8 mouse cellular contexts compared by ENCODE assay signal in the genomic region with DNA sequence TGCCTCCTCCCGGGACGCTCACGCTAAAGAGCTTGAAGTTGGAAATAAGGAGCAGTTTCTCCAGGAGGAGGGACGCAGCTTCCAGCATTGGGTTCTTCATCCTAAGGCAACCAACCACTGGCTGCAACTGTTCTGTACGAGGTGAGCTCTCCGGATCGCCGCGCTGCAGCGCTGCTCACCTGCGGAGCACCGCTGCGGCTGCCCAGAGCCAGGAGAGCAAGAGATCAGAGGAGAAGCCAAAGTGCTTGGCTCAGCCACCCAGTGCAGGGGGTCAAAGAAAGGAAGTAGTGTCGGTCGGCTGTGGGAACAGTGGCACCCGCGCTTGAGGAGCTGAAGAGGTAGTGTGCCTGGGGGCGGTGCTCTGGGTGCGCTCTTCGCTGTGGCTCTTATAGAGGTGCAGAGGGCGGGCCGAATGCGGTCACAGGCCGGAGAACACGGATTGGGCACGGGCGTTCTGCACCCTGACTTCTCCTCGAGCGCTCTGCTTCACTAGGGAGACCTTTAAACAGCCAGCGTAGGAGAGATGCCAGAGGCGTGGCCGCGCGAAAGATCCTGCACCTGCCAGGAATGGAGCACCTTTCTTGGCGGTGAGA. TPM values are rescaled to one million over a fixed set of nuclear protein-coding genes. Genes with fewer than 3 reads are reported as not detected.
DNase-seq lines count a peak whose midpoint lies in the region; ATAC-seq and TF ChIP-seq lines count a peak whose summit lies in the region.

Gene Lrat (minus strand): TSS at position 361 of the 593 bp plus-strand sequence.

- H3K9me3 ChIP-seq in heart, embryonic 14.5 days (ENCODE audit: control insufficient read depth, low read length), result peaks cover 4% of the 10 kb centered on the region; the same call in 1 of the 2 replicates
- H3K9me3 ChIP-seq in kidney, postnatal 0 days (replicated peaks; ENCODE audit: low read length), result no peaks in the 10 kb centered on the region
- H3K9me3 ChIP-seq in stomach, embryonic 16.5 days (replicated peaks; ENCODE audit: control insufficient read depth, low read length), result no peaks in the 10 kb centered on the region

- H3K27me3 ChIP-seq in heart, embryonic 14.5 days (ENCODE audit: control insufficient read depth, insufficient read depth, low read length), result peaks cover 29% of the 10 kb centered on the region
- H3K27me3 ChIP-seq in kidney, postnatal 0 days (ENCODE audit: insufficient read depth, low read length), result peaks cover 18% of the 10 kb centered on the region
- H3K27me3 ChIP-seq in stomach, embryonic 16.5 days (ENCODE audit: control insufficient read depth, insufficient read depth, low read length), result peaks cover 23% of the 10 kb centered on the region

- peaks cover 0 to 11% of the 10 kb centered on the region in 2 experiments; a peak in 2 of 4 replicates for H3K4me1 ChIP-seq in heart, embryonic 14.5 days (ENCODE audit: control insufficient read depth in 2 of 2, insufficient read depth in 2 of 2, low read length in 2 of 2)
- H3K4me1 ChIP-seq in kidney, postnatal 0 days (replicated peaks; ENCODE audit: insufficient read depth, low read length), result 0 out of 2 replicates have a peak, but pooled peaks cover 5% of the 10 kb centered on the region
- peaks cover 5% of the 10 kb centered on the region; the same call in 1 of the 2 replicates for H3K4me1 ChIP-seq in stomach, embryonic 16.5 days (ENCODE audit: control insufficient read depth, insufficient read depth, low read length)

- no peak within 1 kb of the TSS for H3K27ac ChIP-seq in heart, embryonic 14.5 days (replicated peaks in 1 of 2; ENCODE audit: control insufficient read depth in 1 of 2, insufficient read depth in 1 of 2, low read depth in 2 of 2, low read length in 2 of 2)
- H3K27ac ChIP-seq in kidney, postnatal 0 days, result no peak within 1 kb of the TSS
- no peak within 1 kb of the TSS for H3K27ac ChIP-seq in stomach, embryonic 16.5 days (ENCODE audit: low read length)

- H3K9ac ChIP-seq in heart, embryonic 14.5 days (ENCODE audit: low read length), result no peak within 1 kb of the TSS
- no peak within 1 kb of the TSS for H3K9ac ChIP-seq in kidney, postnatal 0 days (ENCODE audit: low read depth, low read length)
- H3K9ac ChIP-seq in stomach, embryonic 16.5 days (ENCODE audit: low read length), result peak within 1 kb of the TSS; percentile 44; the same call in 1 of the 2 replicates

- peak; percentile 31 to 40 for DNase-seq in cerebellum, postnatal 10 days
- DNase-seq in cerebellum, adult 11 months, result no peak
- peak; percentile 18 to 28 for DNase-seq in adrenal gland, postnatal 36 days
- DNase-seq in kidney, postnatal 0 days (ENCODE audit: low spot score), result peak; percentile 3
- DNase-seq in lung, postnatal 14 days, result peak; percentile 20
- DNase-seq in layer of hippocampus, adult 8-10 months (ENCODE audit: low spot score in 2 of 2), result no peak

- peak within 1 kb of the TSS; percentile 75 for H3K4me2 ChIP-seq in heart, embryonic 14.5 days (ENCODE audit: low read length)
- H3K4me2 ChIP-seq in kidney, postnatal 0 days (ENCODE audit: low read length), result peak within 1 kb of the TSS; percentile 67
- H3K4me2 ChIP-seq in stomach, embryonic 16.5 days (ENCODE audit: low read depth, low read length), result peak within 1 kb of the TSS; percentile 85

- TF ChIP-seq CTCF in kidney, postnatal 0 days (IDR thresholded peaks at IDR 0.05; ENCODE audit: low read depth), result no peak

- ATAC-seq in heart, embryonic 14.5 days (ENCODE audit: insufficient number of reproducible peaks, insufficient read depth, low FRiP score, low read depth), result no peak
- peak; percentile 72 for ATAC-seq in kidney, postnatal 0 days (replicated peaks; ENCODE audit: low FRiP score, low read depth)
- ATAC-seq in stomach, embryonic 16.5 days (ENCODE audit: insufficient read depth, low FRiP score), result peak; percentile 76

- peak within 1 kb of the TSS; percentile 39 to 48 for H3K4me3 ChIP-seq in heart, embryonic 14.5 days (ENCODE audit: control insufficient read depth in 1 of 2, insufficient read depth in 1 of 2, low read depth in 1 of 2, low read length in 2 of 2)
- peak within 1 kb of the TSS; percentile 30 for H3K4me3 ChIP-seq in kidney, postnatal 0 days (replicated peaks; ENCODE audit: low read depth, low read length)
- peak within 1 kb of the TSS; percentile 47 for H3K4me3 ChIP-seq in stomach, embryonic 16.5 days (replicated peaks; ENCODE audit: low read length)

- H3K36me3 ChIP-seq in heart, embryonic 14.5 days (ENCODE audit: control insufficient read depth, insufficient read depth, low read length), result no peaks in the 10 kb centered on the region
- H3K36me3 ChIP-seq in kidney, postnatal 0 days (ENCODE audit: insufficient read depth, low read length), result no peaks in the 10 kb centered on the region
- no peaks in the 10 kb centered on the region for H3K36me3 ChIP-seq in stomach, embryonic 16.5 days (ENCODE audit: control insufficient read depth, insufficient read depth, low read length)

- WGBS in heart, embryonic 14.5 days, result 2% methylated on average over 35 of the region's 35 CpGs
- 1% methylated on average over 35 of the region's 35 CpGs for WGBS in kidney, postnatal 0 days
- WGBS in stomach, embryonic 16.5 days, result 1% methylated on average over 35 of the region's 35 CpGs

RNA-seq across cellular contexts. Expression of gene Lrat, which starts in this region (rescaled TPM):
- total RNA-seq in adrenal gland, postnatal 36 days (2021), result under 1 TPM in 1 of 2 experiments, not detected in 1; 0.07 TPM
- 0.05 and 0.23 TPM in 2 replicates for polyA plus RNA-seq in heart, embryonic 14.5 days (2014; fragmentation: Nextera tagmentation; extraction: Ambion mirVana)
- 0.09 and 0.11 TPM in 2 replicates for polyA plus RNA-seq in kidney, postnatal 0 days (2015; fragmentation: Nextera tagmentation; extraction: Ambion mirVana)
- polyA plus RNA-seq in stomach, embryonic 16.5 days (2015; fragmentation: Nextera tagmentation; extraction: Ambion mirVana), result 3.1 and 3.3 TPM in 2 replicates
- total RNA-seq in layer of hippocampus, adult 8-10 months (2022), result under 1 TPM; 0.06 to 0.08 (median 0.07) TPM

Comparison
In these comparisons a context has a peak if more than half of its experiments do, and no peak if none do; other contexts are left out.
1. DNase-seq: peak in cerebellum, postnatal 10 days (2 of 2) and lung, postnatal 14 days (single experiment); none in cerebellum, adult 11 months (single experiment) and layer of hippocampus, adult 8-10 months (0 of 2).
2. Peak in DNase-seq in adrenal gland, postnatal 36 days; RNA of the gene not detected or under 1 TPM.
3. Peak in DNase-seq, ATAC-seq, H3K4me3 ChIP-seq and H3K4me2 ChIP-seq in kidney, postnatal 0 days; RNA of the gene not detected or under 1 TPM.
4. Peak in every context shown above with its lines, with median percentiles within 50 percentile points of each other: H3K4me2 ChIP-seq and H3K4me3 ChIP-seq.